In the genomic region with DNA sequence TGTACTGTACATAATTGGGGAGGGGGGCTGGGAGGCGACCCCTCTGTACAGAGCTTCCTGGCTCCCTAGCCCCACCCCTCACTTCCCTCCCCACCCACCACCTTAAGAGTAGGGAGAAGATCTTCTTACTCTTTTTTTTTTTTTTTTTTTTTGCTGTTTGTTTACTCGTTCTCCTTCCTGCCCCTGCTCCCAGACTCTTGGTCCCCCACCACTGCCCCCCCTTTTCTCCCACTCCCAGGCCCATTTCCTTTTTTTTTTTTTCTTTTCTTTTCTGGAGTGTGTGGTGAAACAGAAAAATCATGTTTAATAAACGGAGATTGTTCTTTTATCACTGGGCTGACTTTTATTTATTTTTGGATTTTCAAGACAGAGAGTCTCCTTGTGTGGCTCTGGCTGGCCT, we compare ENCODE assay signal across 9 mouse cellular contexts. TPM values are rescaled to one million over a fixed set of nuclear protein-coding genes. Genes with fewer than 3 reads are reported as not detected.
DNase-seq lines count a peak whose midpoint lies in the region; ATAC-seq and TF ChIP-seq lines count a peak whose summit lies in the region.
"Had no signal": no experiment of that assay in that cellular context is flagged by ENCODE, and none has a peak within 500 bp of the region (broad histone marks: within the 10 kb centered on the region; RNA-seq: fewer than 3 reads in every experiment).

No protein-coding gene starts in this region.

- intact Hi-C loops in gastrocnemius, adult 2 months (cut with DNase I), result no loop called here

- no peak for TF ChIP-seq CTCF in gastrocnemius, adult 2 months (IDR thresholded peaks at IDR 0.05)
- no peak for TF ChIP-seq CTCF in thymus, adult 2 months (IDR thresholded peaks at IDR 0.05; ENCODE audit: borderline replicate concordance, control insufficient read depth, extremely low read depth, insufficient read depth, low read length, poor library complexity)

- H3K9ac ChIP-seq in liver, embryonic 15.5 days, result peak overlapping the region; percentile 88

- H3K27ac ChIP-seq in gastrocnemius, adult 2 months, result peak overlapping the region; percentile 94
- peak overlapping the region; percentile 73; the same call in 1 of the 2 replicates for H3K27ac ChIP-seq in thymus, adult 2 months (ENCODE audit: control insufficient read depth, insufficient read depth, low read length)
- H3K27ac ChIP-seq in liver, embryonic 15.5 days (replicated peaks), result peak overlapping the region; percentile 84

- no peaks in the 10 kb centered on the region for H3K9me3 ChIP-seq in liver, embryonic 15.5 days (replicated peaks)

- H3K4me3 ChIP-seq in gastrocnemius, adult 2 months, result peak overlapping the region; percentile 98
- H3K4me3 ChIP-seq in thymus, adult 2 months (ENCODE audit: control insufficient read depth, insufficient read depth, low read length), result peak overlapping the region; percentile 78
- peak overlapping the region; percentile 84 for H3K4me3 ChIP-seq in liver, embryonic 15.5 days (replicated peaks)

- no peak for TF ChIP-seq POLR2A in thymus, adult 2 months (IDR thresholded peaks at IDR 0.05; ENCODE audit: control insufficient read depth, extremely low read depth, insufficient read depth, low read length, poor library complexity)

- H3K36me3 ChIP-seq in thymus, adult 2 months (ENCODE audit: control insufficient read depth, insufficient read depth, low read length), result 0 out of 2 replicates have a peak, but pooled peaks cover 5% of the 10 kb centered on the region
- H3K36me3 ChIP-seq in liver, embryonic 15.5 days (replicated peaks), result peaks cover 27% of the 10 kb centered on the region

- ATAC-seq in liver, embryonic 15.5 days (ENCODE audit: insufficient read depth), result no peak

- WGBS in thymus, adult 2 months, result 2% methylated on average over 3 of the region's 3 CpGs
- 0% methylated on average over 3 of the region's 3 CpGs for WGBS in liver, embryonic 15.5 days (ENCODE audit: insufficient replicate concordance)

- peaks cover 35% of the 10 kb centered on the region for H3K4me1 ChIP-seq in thymus, adult 2 months (replicated peaks; ENCODE audit: control insufficient read depth, insufficient read depth, low read length)
- H3K4me1 ChIP-seq in liver, embryonic 15.5 days (replicated peaks), result peaks cover 51% of the 10 kb centered on the region

- H3K4me2 ChIP-seq in liver, embryonic 15.5 days, result peak overlapping the region; percentile 98

- no peaks in the 10 kb centered on the region for H3K27me3 ChIP-seq in thymus, adult 2 months (ENCODE audit: control insufficient read depth, insufficient read depth, low read length)
- H3K27me3 ChIP-seq in liver, embryonic 15.5 days, result no peaks in the 10 kb centered on the region

- no peak for DNase-seq in gastrocnemius, adult 2 months
- DNase-seq in gastrocnemius, postnatal 10 days, result no peak
- DNase-seq in thymus, adult 2 months, result no peak
- DNase-seq in thymus, postnatal 14 days, result no peak
- DNase-seq in right cerebral cortex, postnatal 10 days (ENCODE audit: low spot score in 2 of 2), result no peak
- DNase-seq in layer of hippocampus, postnatal 25 days (ENCODE audit: extremely low spot score in 1 of 2, low spot score in 1 of 2), result no peak
- DNase-seq in spleen, postnatal 4 days (ENCODE audit: low spot score in 2 of 2), result no peak
- DNase-seq: left cerebral cortex, postnatal 4 days had no signal

RNA-seq across cellular contexts. Expression of a gene that starts 0.9 kb away (rescaled TPM):
- under 1 TPM; 0.17 to 0.41 TPM for total RNA-seq in gastrocnemius, adult 2 months (2021)
- 1 to 10 TPM; 2.7 to 3.9 TPM for total RNA-seq in gastrocnemius, postnatal 10 days (2021)
- 54.6 and 60.7 TPM in 2 replicates for polyA plus RNA-seq in thymus, adult 2 months (2012; rRNA removed)
- 5.0 and 5.8 TPM in 2 replicates for polyA plus RNA-seq in liver, embryonic 15.5 days (2015; fragmentation: Nextera tagmentation; extraction: Ambion mirVana)
- 10 to 100 TPM; 14.8 to 16.2 TPM for total RNA-seq in layer of hippocampus, postnatal 25 days (2021)

RNA-seq across cellular contexts. Expression of a gene that starts 31.1 kb away (rescaled TPM):
- total RNA-seq in gastrocnemius, adult 2 months (2021), result 1 to 10 TPM; 3.0 to 3.5 TPM
- 10 to 100 TPM in 1 of 2 experiments, 1 to 10 TPM in 1; 8.2 to 11.8 TPM for total RNA-seq in gastrocnemius, postnatal 10 days (2021)
- polyA plus RNA-seq in thymus, adult 2 months (2012; rRNA removed), result 7.6 and 7.7 TPM in 2 replicates
- 0.21 and 0.28 TPM in 2 replicates for polyA plus RNA-seq in liver, embryonic 15.5 days (2015; fragmentation: Nextera tagmentation; extraction: Ambion mirVana)
- total RNA-seq in layer of hippocampus, postnatal 25 days (2021), result 100 to 1,000 TPM; 399 to 523 TPM

RNA-seq across cellular contexts. Expression of a gene that starts 32.7 kb away (rescaled TPM):
- 100 to 1,000 TPM in 1 of 2 experiments, 10 to 100 TPM in 1; 93.8 to 104 TPM for total RNA-seq in gastrocnemius, adult 2 months (2021)
- total RNA-seq in gastrocnemius, postnatal 10 days (2021), result 10 to 100 TPM; 87.9 to 91.1 TPM
- 235 and 251 TPM in 2 replicates for polyA plus RNA-seq in thymus, adult 2 months (2012; rRNA removed)
- polyA plus RNA-seq in liver, embryonic 15.5 days (2015; fragmentation: Nextera tagmentation; extraction: Ambion mirVana), result 85.9 and 86.7 TPM in 2 replicates
- 100 to 1,000 TPM; 100 to 113 TPM for total RNA-seq in layer of hippocampus, postnatal 25 days (2021)

RNA-seq across cellular contexts. Expression of a gene that starts 39.3 kb away (rescaled TPM):
- 10 to 100 TPM in 1 of 2 experiments, 1 to 10 TPM in 1; 9.2 to 10.7 TPM for total RNA-seq in gastrocnemius, adult 2 months (2021)
- total RNA-seq in gastrocnemius, postnatal 10 days (2021), result 1 to 10 TPM; 5.1 to 8.1 TPM
- polyA plus RNA-seq in thymus, adult 2 months (2012; rRNA removed), result 125 and 132 TPM in 2 replicates
- polyA plus RNA-seq in liver, embryonic 15.5 days (2015; fragmentation: Nextera tagmentation; extraction: Ambion mirVana), result 1.8 and 2.6 TPM in 2 replicates
- 10 to 100 TPM; 27.0 to 29.4 TPM for total RNA-seq in layer of hippocampus, postnatal 25 days (2021)

RNA-seq across cellular contexts. Expression of a gene that starts 55.2 kb away (rescaled TPM):
- total RNA-seq in gastrocnemius, adult 2 months (2021), result under 1 TPM; 0.18 to 0.64 TPM
- 1 to 10 TPM; 2.5 to 4.1 TPM for total RNA-seq in gastrocnemius, postnatal 10 days (2021)
- polyA plus RNA-seq in thymus, adult 2 months (2012; rRNA removed), result 26.0 and 30.1 TPM in 2 replicates
- 5.2 and 5.9 TPM in 2 replicates for polyA plus RNA-seq in liver, embryonic 15.5 days (2015; fragmentation: Nextera tagmentation; extraction: Ambion mirVana)
- 1 to 10 TPM; 2.9 to 3.1 TPM for total RNA-seq in layer of hippocampus, postnatal 25 days (2021)

Comparison
In these comparisons a context has a peak if more than half of its experiments do, and no peak if none do; other contexts are left out.
1. RNA of a gene that starts 31.1 kb away (total RNA-seq): 399 to 523 TPM in layer of hippocampus, postnatal 25 days; 8.2 to 11.8 TPM in gastrocnemius, postnatal 10 days and 3.0 to 3.5 TPM in gastrocnemius, adult 2 months; every median in the first group is over 10 times any median in the second.
2. Peak in every context shown above with its lines, with median percentiles within 50 percentile points of each other: H3K27ac ChIP-seq and H3K4me3 ChIP-seq.